Mouse (Mus musculus) mesoderm, embryonic 11.5 days (tissue): ENCODE data around the gene Fsip1.

Experiments used
- DNase-seq: peaks from one replicate; pipeline ENCODE4 v3.0.0-alpha.2; 2012; ENCODE audit warnings: low read depth, low spot score

Gene Fsip1

DNA sequence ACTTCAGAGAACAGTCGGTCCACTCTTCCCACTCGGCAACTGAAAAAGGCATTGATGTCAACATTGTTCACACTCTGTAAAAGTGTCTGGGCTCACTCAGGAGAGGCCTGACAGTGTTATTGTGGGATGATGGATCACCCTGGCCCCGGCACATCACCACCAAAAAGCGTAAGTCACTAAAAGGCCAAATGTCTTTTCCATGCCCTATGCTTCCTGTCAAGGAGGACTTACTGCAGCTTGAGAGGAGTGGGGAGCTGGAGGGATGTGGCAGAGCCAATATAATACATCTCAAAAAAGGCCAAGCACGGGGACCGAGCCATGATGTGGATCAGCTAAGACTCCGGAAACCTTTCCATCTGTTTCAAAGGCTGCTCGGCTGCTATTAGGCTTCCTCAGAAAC is 2.2 kb downstream of the Fsip1 start:
- DNase-seq, result peak; percentile 60

- DNase-seq, result no peak
Measured at GRCm38 (mm10) chr2:118248966-118249365, 7.8 kb downstream of the Fsip1 start.

DNA sequence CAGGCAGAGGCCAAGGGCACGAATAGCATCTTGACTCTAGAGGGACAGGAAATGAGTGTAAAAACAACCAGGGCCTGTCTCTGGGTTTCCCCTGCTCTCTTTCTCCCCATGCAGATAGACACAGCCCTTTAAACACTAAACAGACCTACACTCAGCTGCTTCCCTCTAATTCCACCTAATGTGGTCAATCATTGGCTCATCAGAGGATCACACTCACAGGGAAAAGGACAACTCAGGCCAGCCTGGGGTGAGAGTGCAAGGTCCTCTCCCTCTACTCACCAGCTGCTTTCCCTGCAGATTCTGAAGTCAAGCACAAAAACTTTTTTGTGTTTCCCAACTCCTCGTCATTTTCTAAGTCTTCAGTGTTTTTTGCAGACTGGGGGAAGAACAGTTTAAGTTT is 8.8 kb downstream of the Fsip1 start:
- no peak for DNase-seq

GRCm38 (mm10) chr2:118245914-118246313 is 10.9 kb downstream of the Fsip1 start:
- peak; percentile 86 for DNase-seq

DNA sequence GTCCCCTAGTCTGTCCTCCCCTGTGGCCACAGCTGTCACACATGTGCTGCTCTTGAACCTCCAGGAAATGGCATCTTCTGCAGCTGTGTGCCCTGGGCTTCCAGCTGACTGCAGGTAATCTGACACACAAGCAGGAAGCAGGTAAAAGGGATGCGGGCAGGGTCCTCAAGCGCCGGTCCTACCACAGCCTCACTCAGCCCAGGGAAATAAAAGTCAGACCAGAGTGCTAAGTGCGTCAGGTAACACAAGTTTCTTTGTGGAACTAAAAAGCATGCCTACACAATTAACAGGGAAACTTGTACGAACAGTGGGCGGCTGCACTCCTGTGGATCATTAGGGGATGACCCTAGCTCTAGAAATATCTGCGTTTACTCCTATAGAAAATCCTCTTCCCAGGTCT is 20.6 kb downstream of the Fsip1 start:
- no peak for DNase-seq

GRCm38 (mm10) chr2:118235614-118236013 is 21.2 kb downstream of the Fsip1 start:
- DNase-seq, result no peak

DNA sequence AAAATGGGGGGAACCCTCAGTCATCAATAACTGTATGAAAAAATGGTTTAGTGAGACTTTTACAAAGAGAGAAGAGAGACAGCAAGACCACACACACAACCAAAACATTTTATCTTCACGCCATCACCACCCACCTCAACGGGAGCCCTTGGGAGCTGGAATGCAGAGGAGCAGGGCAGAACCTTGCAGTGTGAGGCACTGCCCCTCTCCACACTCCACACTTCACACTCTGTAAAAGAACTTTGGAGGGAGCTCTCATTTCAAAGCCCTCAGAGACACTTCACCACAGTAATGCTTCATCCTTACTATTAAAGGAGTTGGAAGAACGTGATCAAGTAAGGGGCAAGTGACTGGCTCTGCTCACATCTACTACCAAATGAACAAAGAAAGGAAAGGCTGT is 26.2 kb downstream of the Fsip1 start:
- DNase-seq, result no peak

- DNase-seq, result no peak
Measured at GRCm38 (mm10) chr2:118228486-118229079, 28.2 kb downstream of the Fsip1 start.

DNA sequence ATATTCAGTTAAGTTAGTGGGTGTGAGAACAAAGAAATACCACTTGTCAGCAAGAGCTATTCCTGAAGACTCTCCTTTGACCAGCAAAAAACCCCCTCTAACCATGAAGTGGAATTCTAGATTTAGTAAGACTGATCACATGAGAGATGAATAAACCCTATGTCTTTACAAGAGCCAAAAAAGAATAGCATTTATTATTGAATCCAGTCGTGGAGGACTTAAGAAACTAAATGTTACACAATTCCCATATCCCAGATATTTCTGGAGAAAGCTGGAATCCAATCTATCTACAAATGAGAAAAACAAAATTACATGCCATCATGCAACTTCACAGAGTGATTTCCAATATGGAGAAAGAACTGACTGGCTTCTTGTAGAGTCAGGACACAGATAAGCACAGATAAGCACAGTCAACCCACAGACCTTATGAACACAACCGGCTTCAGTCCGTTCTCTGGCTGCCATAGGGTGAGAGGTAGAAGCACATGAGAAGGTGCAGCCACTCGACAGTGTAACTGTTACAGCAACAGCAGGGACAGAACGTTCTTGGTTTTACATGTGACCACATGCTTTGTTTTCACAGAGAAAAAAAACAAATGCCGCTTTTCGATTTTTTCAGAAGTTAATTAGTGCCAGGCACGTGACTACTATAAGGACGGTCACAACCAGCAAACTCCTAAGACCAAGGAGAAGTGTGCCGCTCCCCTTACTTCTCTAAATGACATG is 31.3 kb downstream of the Fsip1 start:
- no peak for DNase-seq

DNA sequence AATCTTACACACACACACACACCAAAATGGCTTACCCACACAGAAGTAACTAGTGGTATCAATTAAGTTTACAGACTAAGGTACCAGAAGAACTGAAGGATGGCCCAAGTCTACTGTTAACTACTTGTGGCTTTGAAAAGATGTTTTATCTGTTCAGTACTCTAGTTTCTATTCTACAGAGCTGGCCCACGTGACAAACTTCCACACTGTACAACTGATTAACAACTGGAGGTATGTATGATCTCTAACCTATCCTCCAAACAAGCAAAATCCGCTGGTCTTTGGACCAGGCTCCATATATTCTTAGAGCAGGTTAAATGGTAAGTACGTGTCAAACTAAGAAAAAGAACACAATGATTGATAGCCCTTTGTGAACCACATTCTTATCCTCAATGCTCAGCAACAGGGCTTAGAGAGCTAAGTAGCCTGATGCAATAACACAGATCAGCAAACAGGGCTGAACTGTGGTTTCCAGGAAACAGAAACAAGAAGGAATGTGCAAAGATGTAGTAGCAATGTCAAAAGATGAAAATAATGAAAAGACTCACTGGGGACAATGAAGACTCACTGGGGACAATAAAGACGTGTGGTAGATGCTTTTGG is 38.7 kb downstream of the Fsip1 start:
- DNase-seq, result peak; percentile 67

- no peak for DNase-seq
Measured at GRCm38 (mm10) chr2:118209712-118210111, 47.1 kb downstream of the Fsip1 start.

GRCm38 (mm10) chr2:118208651-118209050 is 48.1 kb downstream of the Fsip1 start:
- no peak for DNase-seq

- DNase-seq, result no peak
Measured at GRCm38 (mm10) chr2:118205991-118206585, 50.7 kb downstream of the Fsip1 start.

DNA sequence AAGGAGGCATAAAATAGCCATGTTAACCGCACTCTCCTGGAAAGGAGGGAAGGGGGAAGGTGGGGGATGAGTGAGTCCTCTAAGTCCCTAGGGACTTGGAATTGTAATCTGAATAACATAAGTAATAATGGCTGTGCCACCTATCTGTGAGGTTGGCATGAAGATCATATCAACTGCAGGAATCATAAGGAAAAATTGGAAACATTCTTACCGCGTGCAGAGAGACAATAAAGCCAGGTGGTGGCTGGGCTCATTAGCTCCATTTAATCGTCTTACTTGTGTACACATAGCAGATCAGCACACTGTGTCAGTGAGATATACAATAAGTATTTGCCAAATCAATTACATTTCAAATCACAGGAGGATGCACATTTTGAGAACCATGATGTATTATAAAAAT is 52.1 kb downstream of the Fsip1 start:
- no peak for DNase-seq

DNA sequence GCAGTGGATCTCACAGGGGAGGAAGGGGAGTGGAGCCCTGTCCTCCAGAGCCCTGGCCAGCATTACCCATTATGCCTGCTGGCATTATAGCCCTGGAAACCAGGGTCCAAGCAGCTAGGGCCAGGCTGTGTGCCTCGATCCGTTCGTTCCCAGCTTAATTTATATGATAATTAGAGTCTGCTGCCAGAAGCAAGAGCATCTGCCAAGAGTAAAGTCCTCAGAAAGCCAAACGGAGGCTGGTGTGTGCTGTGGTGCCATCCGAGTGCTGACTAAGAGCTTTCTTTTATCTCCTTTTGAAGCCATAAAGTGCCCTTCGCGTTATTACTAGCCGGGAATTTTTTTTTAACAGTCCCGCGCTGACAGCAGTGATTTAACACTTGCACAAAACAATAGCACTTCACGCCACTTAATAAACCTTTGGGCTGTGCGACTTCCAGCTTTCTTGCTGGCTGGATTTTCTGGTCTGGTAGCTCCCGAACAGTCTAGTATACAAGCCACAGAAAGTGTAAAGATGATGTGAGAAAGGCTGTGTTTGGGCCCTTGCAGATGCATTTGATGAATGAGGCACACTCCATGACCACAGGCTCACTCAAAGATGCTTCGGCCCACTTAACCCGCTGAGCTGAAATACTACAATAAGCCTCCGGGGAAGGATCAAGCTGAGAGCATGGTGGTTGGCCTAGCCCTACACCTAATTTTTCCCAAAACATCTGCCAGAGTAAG is 52.9 kb downstream of the Fsip1 start:
- peak; percentile 69 for DNase-seq

GRCm38 (mm10) chr2:118202934-118203333 is 53.8 kb downstream of the Fsip1 start:
- DNase-seq, result peak; percentile 21

DNA sequence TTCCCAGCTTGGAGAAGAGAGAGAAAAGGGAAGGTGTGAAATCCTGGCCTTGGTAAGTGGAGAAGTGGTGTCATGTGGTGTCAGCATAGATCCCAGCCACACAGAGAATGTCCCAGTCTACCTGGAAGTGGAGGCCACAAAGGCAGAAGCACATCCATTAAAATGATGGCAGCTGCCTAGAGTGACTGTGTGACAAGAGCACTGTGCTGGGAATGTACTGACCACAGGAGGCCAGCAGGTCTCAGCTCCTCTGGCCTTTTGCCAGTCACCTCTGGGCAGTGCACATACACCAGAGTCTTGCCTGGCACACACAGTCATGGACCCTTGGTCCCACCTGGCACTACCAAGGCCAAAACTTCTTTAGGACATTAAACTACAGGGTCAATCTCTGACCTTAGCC is 54.8 kb downstream of the Fsip1 start:
- DNase-seq, result no peak

- DNase-seq, result peak; percentile 88
Measured at GRCm38 (mm10) chr2:118199867-118200266, 56.9 kb downstream of the Fsip1 start.

- DNase-seq, result no peak
Measured at GRCm38 (mm10) chr2:118196966-118197365, 59.8 kb downstream of the Fsip1 start.

GRCm38 (mm10) chr2:118182136-118182535 is 74.6 kb downstream of the Fsip1 start:
- DNase-seq, result no peak

- no peak for DNase-seq
Measured at GRCm38 (mm10) chr2:118179873-118180585, 76.7 kb downstream of the Fsip1 start.
